Mouse (Mus musculus) lung, embryonic 15.5 days (tissue): Measurements from ENCODE around the gene Pygb. TPM values are rescaled to one million over a fixed set of nuclear protein-coding genes. Genes with fewer than 3 reads are reported as not detected.

Source experiments
- ATAC-seq: fragments of 200-750 bp; cut with Nextera tagmentation; 2 replicates; pipeline ENCODE4 v1.8.0; 2017; ENCODE audit warnings: moderate number of reproducible peaks, borderline replicate concordance; ENCODE audit not compliant: low FRiP score, low TSS enrichment; ENCODE audit errors: extremely low read depth
- H3K27ac ChIP-seq: fragments of 300-500 bp; sonication (generic); 2 replicates; pipeline ENCODE4 v1.5.1; 2015; ENCODE audit warnings: moderate library complexity, mild to moderate bottlenecking, inconsistent platforms
- H3K27me3 ChIP-seq: fragments of 300-500 bp; sonication (generic); 2 replicates; pipeline ENCODE4 v1.6.1; 2015; ENCODE audit warnings: inconsistent platforms
- H3K36me3 ChIP-seq: fragments of 300-500 bp; sonication (generic); 2 replicates; pipeline ENCODE4 v1.6.1; 2015; ENCODE audit warnings: inconsistent platforms
- H3K4me1 ChIP-seq: fragments of 300-500 bp; sonication (generic); 2 replicates; pipeline ENCODE4 v1.6.1; 2015; ENCODE audit warnings: inconsistent platforms
- H3K4me2 ChIP-seq: fragments of 300-500 bp; sonication (generic); 2 replicates; pipeline ENCODE4 v1.6.1; 2015; ENCODE audit warnings: inconsistent platforms, mild to moderate bottlenecking, moderate library complexity
- H3K4me3 ChIP-seq: fragments of 300-500 bp; sonication (generic); 2 replicates; pipeline ENCODE4 v1.5.1; 2015; ENCODE audit warnings: mild to moderate bottlenecking, inconsistent platforms
- H3K9ac ChIP-seq: fragments of 300-500 bp; sonication (generic); 2 replicates; pipeline ENCODE4 v1.6.1; 2015; ENCODE audit warnings: inconsistent platforms
- H3K9me3 ChIP-seq: fragments of 300-500 bp; sonication (generic); 2 replicates; pipeline ENCODE4 v1.6.1; 2016; ENCODE audit warnings: inconsistent platforms
- WGBS: fragments of 180-500 bp; shearing (Covaris S2); methylation state at CpG from one replicate; pipeline ENCODE4 v1.1.7; 2015; 5-methylcytosine and 5-hydroxymethylcytosine counted together
- polyA plus RNA-seq: library from polyadenylated mRNA; unstranded; fragments of >200 nt; fragmentation: Nextera tagmentation; extraction: Ambion mirVana; gene quantifications from 2 replicates; pipeline ENCODE4 v1.2.1, GENCODE M21; 2015

Gene Pygb
- polyA plus RNA-seq, 1 experiment from 2014 or later = 91.7 TPM

DNA sequence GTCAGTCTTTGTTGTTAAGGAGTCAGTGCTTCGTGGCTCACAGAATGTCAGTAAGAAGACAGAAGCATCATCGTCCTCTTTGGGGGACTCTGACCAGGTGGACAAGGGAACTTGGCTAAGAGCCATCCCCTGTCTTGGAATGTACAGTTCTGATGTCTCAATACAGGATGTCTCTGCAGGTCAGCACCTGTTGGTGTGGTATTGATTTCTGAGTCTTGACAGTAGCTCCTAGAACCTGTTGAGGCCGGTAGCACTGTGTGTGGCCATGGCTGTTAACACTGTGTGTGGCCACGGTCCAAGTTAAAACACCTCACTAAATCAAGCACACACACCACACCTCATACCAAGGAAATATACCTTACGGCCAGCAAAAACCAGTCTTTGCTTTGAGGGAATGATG, 14.1 kb downstream of the Pygb start:
- H3K4me1 ChIP-seq = peaks cover 5% of the 10 kb centered on the region; the same call in 1 of the 2 replicates
- H3K4me2 ChIP-seq = no peak overlapping the region
- peaks cover 56% of the 10 kb centered on the region for H3K36me3 ChIP-seq
- ATAC-seq = no peak
- 81% methylated on average over 5 of the region's 5 CpGs for WGBS
- no peaks in the 10 kb centered on the region for H3K27me3 ChIP-seq
- no peak overlapping the region for H3K4me3 ChIP-seq
- no peaks in the 10 kb centered on the region for H3K9me3 ChIP-seq
- H3K27ac ChIP-seq = no peak overlapping the region
- H3K9ac ChIP-seq = no peak overlapping the region

DNA sequence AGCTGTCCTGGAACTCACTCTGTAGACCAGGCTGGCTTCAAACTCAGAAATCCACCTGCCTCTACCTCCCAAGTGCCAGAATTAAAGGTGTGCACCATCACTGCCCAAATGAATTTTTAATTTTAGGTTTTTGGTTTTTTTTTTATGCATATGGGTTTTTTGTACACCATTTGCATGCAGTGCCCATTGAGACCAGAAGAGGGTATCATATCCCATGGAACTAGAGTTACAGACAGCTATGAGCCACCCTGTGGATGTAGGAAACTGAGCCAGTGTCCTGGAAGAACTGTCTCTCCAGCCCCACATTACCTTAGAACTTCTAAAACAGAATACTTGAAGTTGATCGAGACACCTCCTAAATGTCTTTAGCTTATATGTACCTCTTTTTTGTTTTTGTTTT, 16.5 kb downstream of the Pygb start:
- H3K4me1 ChIP-seq = peaks cover 2% of the 10 kb centered on the region; the same call in 1 of the 2 replicates
- peaks cover 60% of the 10 kb centered on the region for H3K36me3 ChIP-seq
- H3K9me3 ChIP-seq = no peaks in the 10 kb centered on the region
- ATAC-seq = no peak
- WGBS = 92% methylated on average over 1 of the region's 1 CpGs
- H3K27me3 ChIP-seq = no peaks in the 10 kb centered on the region
- no peak overlapping the region for H3K27ac ChIP-seq
- no peak overlapping the region for H3K4me2 ChIP-seq
- no peak overlapping the region for H3K9ac ChIP-seq
- no peak overlapping the region for H3K4me3 ChIP-seq

DNA sequence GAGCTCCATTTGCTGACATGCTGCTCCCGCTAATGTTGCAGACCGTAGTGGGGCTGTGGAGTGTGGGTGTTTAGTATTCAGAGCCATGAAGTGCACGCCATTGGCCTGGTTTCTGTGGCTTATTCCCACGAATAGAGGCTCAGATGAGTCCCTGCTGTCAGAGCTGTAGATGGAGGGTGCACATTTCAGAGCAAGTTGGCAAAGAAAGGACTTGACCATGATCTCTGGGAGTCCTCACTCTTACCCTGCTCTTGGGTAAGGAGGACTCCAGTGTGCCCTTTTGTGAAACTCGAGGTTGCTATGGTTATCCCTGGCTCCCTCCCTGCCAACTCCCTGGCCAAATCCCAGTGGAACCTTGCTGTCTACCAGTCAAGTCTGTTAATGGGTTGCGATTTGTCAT, 21.8 kb downstream of the Pygb start:
- no peaks in the 10 kb centered on the region for H3K9me3 ChIP-seq
- no peak overlapping the region for H3K9ac ChIP-seq
- H3K4me2 ChIP-seq = no peak overlapping the region
- 84% methylated on average over 6 of the region's 6 CpGs for WGBS
- H3K4me1 ChIP-seq = no peaks in the 10 kb centered on the region
- no peak for ATAC-seq
- peaks cover 76% of the 10 kb centered on the region for H3K36me3 ChIP-seq
- no peak overlapping the region for H3K4me3 ChIP-seq
- no peak overlapping the region for H3K27ac ChIP-seq
- no peaks in the 10 kb centered on the region for H3K27me3 ChIP-seq

DNA sequence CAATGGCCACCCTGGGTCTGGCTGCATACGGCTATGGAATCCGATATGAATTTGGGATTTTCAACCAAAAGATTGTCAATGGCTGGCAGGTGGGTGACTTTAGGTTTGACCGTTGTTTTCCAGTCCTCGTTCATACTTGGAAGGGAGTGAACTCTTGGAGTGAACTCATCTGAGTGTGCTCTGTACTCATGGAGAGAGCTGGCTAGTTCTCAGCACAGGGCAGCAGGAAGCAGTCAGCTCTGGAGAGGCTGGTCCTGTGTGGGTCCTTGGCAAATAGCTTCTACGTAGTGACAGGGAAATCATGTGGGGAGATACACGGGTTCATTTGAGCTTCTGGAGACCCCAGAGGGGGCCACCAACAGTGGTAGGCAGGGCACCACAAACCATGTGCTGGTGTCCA, 22.3 kb downstream of the Pygb start:
- peaks cover 79% of the 10 kb centered on the region for H3K36me3 ChIP-seq

DNA sequence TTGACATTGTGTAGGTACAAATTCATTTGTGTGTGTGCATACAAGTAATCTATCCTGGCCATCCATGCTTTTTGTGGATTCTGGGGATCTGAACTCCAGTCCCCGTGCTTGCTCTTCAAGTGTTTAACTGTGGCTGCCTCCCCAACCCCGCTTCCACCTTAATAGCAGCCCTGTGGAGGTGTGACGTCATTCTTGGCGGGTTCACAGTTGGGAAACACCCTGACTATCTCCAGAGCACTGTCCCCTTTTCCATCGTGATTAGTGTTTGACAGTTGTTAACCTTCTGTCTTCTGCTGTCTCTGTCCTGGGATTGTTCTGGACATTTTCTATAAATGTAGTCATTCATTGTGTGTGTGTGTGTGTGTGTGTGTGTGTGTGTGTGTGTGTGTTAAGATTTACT, 24.1 kb downstream of the Pygb start:
- no peak for ATAC-seq
- peaks cover 81% of the 10 kb centered on the region for H3K36me3 ChIP-seq
- 69% methylated on average over 5 of the region's 5 CpGs for WGBS

More for the DNA sequence above, 22.3 kb downstream of the Pygb start:
- H3K27me3 ChIP-seq = no peaks in the 10 kb centered on the region
- no peak overlapping the region for H3K4me3 ChIP-seq
- H3K4me1 ChIP-seq = no peaks in the 10 kb centered on the region
- H3K27ac ChIP-seq = no peak overlapping the region
- no peak overlapping the region for H3K4me2 ChIP-seq
- no peak overlapping the region for H3K9ac ChIP-seq
- WGBS = 90% methylated on average over 6 of the region's 6 CpGs
- no peak for ATAC-seq
- no peaks in the 10 kb centered on the region for H3K9me3 ChIP-seq

DNA sequence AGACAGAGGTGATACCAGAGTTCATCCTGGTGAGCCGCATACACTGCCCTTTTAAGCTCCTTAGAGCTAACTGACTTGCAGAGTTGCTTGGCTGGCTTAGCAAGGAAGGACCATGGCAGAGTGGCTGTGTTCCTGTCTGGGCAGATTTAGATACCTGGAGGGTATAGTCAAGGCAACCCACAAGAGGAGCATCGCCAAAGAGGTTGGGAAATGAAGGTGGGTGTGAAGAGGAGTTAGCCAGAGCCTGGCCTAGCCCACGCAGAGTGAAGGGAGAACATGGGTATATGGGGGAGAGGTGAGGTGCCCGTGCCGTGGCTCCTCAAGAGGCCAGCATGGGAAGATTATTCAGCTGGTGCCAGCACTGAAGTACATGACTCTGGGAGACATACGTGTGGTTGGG, 26.3 kb downstream of the Pygb start:
- Histone ChIP-seq H3K27me3 (no peaks in the 10 kb centered on the region), H3K4me3 (no peak overlapping the region), H3K27ac (no peak overlapping the region), H3K4me2 (no peak overlapping the region), H3K36me3 (peaks cover 86% of the 10 kb centered on the region), H3K4me1 (no peaks in the 10 kb centered on the region), H3K9me3 (no peaks in the 10 kb centered on the region), H3K9ac (no peak overlapping the region)
- ATAC-seq = no peak
- WGBS = 89% methylated on average over 6 of the region's 6 CpGs

More for the DNA sequence above, 24.1 kb downstream of the Pygb start:
- H3K4me3 ChIP-seq = no peak overlapping the region
- no peaks in the 10 kb centered on the region for H3K4me1 ChIP-seq
- no peak overlapping the region for H3K27ac ChIP-seq
- no peak overlapping the region for H3K9ac ChIP-seq
- H3K27me3 ChIP-seq = no peaks in the 10 kb centered on the region
- H3K9me3 ChIP-seq = no peaks in the 10 kb centered on the region
- H3K4me2 ChIP-seq = no peak overlapping the region

DNA sequence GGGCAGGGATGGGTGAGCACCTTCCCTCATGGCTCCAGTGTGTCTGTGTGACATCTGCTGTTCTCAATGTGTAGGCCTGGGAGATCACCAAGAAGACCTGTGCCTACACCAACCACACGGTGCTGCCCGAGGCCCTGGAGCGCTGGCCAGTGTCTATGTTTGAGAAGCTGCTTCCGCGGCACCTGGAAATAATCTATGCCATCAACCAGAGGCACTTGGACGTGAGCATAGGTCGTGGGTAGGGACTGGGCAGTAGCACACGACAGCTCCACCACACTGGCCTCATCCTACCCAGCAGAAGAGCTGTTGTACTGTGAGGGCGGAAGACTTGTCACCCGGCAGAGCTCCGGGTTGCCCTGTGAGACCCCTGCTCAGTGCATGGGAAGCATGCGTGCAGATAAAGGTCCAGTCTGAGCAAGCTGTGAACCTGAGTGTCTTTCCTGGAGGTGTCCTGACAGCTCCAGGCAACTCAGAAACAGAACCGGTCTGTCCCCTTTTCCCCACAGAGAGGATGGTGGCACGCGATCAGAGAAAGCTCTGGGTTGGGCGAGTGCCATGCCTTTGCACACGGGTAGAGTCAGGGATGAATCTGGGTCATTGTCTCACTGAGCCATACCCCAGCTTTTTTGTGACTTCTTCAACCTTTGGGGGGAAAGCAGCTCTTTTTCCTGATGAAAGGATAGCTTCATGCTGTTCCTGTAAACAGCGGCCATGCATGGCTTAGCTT, 30.3 kb downstream of the Pygb start:
- Histone ChIP-seq H3K9me3 (no peaks in the 10 kb centered on the region), H3K4me2 (no peak overlapping the region), H3K4me3 (no peak overlapping the region), H3K27ac (no peak overlapping the region), H3K9ac (no peak overlapping the region), H3K4me1 (no peaks in the 10 kb centered on the region), H3K27me3 (no peaks in the 10 kb centered on the region), H3K36me3 (peaks cover 86% of the 10 kb centered on the region)
- WGBS = 91% methylated on average over 18 of the region's 18 CpGs
- no peak for ATAC-seq

DNA sequence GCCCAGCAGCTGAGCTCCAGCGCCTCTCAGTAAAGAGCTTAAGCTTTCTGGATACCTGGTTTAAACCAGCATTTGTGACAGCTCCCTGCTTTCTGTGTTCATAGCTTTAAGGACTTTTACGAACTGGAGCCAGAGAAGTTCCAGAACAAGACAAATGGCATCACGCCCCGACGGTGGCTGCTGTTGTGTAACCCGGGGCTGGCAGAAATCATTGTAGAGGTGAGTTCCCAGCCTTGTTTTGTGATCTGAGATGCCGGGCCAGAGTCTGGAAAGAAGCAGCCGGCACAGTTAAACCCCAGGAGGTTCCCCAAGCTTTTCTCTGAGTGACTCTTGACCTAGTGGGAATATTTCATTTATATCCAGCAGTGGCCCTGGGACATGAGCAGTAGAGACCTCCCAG, 32.2 kb downstream of the Pygb start:
- H3K27me3 ChIP-seq = no peaks in the 10 kb centered on the region
- no peak overlapping the region for H3K4me2 ChIP-seq
- WGBS = 81% methylated on average over 8 of the region's 8 CpGs
- no peak for ATAC-seq
- no peaks in the 10 kb centered on the region for H3K9me3 ChIP-seq
- H3K36me3 ChIP-seq = peaks cover 83% of the 10 kb centered on the region
- H3K27ac ChIP-seq = no peak overlapping the region
- no peaks in the 10 kb centered on the region for H3K4me1 ChIP-seq
- H3K4me3 ChIP-seq = no peak overlapping the region
- no peak overlapping the region for H3K9ac ChIP-seq

DNA sequence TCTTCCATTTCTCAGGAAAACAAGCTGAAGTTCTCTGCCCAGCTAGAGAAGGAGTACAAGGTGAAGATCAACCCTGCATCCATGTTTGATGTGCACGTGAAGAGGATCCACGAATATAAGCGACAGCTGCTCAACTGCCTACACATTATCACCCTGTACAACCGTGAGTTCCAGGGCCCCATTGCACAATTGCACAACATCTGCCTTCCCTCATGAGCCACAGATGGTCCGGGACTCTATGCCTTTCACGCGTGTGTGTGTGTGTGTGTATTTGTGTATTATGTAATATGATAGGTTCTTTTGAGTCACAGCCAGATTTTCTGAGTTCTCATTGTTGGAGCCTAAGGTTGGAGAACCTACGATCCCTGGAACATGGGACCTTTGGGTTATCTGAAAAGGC, 34.2 kb downstream of the Pygb start:
- Histone ChIP-seq H3K36me3 (peaks cover 75% of the 10 kb centered on the region), H3K9ac (no peak overlapping the region), H3K4me3 (no peak overlapping the region), H3K9me3 (no peaks in the 10 kb centered on the region), H3K27ac (no peak overlapping the region), H3K27me3 (no peaks in the 10 kb centered on the region), H3K4me1 (no peaks in the 10 kb centered on the region), H3K4me2 (no peak overlapping the region)
- no peak for ATAC-seq
- 79% methylated on average over 8 of the region's 8 CpGs for WGBS

DNA sequence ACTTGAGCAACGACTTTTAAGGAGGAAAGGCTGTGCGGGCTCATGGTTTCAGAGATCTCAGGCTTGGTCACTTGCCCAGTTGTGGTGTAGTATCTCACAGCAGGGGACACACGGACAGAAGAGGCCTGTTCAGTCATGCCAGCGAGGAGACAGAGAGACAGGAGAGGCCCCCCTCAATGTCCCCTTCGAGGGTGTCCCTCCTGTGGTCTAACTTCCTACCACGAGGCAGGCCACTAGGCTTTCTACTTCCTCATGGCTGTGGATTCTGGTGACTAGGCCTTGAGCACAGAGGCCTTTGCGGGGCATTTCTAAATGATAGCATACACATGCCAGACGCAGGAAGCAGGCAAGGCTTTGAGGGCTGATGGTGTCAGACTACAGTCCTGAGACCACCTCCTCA, 36.5 kb downstream of the Pygb start:
- Histone ChIP-seq H3K4me1 (no peaks in the 10 kb centered on the region), H3K9me3 (no peaks in the 10 kb centered on the region), H3K4me2 (no peak overlapping the region), H3K9ac (no peak overlapping the region), H3K27me3 (no peaks in the 10 kb centered on the region), H3K27ac (no peak overlapping the region), H3K4me3 (no peak overlapping the region), H3K36me3 (peaks cover 76% of the 10 kb centered on the region)
- WGBS = 77% methylated on average over 8 of the region's 8 CpGs
- no peak for ATAC-seq

DNA sequence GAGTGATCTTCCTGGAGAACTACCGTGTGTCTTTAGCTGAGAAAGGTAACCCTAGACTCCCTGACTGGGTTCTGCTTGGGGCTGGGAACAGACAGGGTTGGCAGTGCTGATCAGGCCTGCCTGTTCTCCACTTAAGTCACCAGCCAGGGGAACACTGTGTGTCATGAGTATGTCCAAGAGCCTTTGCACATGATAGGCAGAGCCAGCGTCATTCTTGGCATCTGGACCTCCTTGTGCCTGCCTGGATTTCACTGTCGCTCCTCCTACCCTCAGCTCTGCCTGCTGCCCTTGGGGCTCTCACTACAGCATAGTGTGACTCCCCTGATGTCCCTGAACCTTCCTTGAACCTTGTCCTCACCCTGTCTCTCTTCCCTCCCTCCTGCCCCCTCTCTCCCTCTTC, 39.9 kb downstream of the Pygb start:
- Histone ChIP-seq H3K4me3 (no peak overlapping the region), H3K9ac (no peak overlapping the region), H3K27ac (no peak overlapping the region), H3K4me2 (no peak overlapping the region), H3K9me3 (no peaks in the 10 kb centered on the region), H3K27me3 (no peaks in the 10 kb centered on the region), H3K36me3 (peaks cover 80% of the 10 kb centered on the region), H3K4me1 (no peaks in the 10 kb centered on the region)
- 87% methylated on average over 3 of the region's 3 CpGs for WGBS
- no peak for ATAC-seq

DNA sequence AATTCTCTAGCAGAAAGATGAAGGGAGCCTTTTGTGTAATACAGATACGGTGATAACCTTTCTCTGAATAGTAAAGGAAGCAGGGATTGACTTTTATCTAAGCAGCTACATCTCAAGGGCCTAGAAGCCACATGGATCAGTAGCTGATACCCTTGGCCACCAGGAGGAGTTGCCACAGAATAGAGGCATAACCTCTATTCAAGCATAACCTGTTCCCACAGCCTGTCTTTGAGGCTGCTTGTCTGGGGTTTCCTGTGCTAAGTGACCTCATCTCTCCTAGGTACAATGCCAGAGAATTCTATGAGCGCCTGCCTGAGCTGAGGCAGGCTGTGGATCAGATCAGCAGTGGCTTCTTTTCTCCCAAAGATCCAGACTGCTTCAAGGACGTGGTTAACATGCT, 41.6 kb downstream of the Pygb start:
- Histone ChIP-seq H3K36me3 (peaks cover 82% of the 10 kb centered on the region), H3K27ac (no peak overlapping the region), H3K4me2 (no peak overlapping the region), H3K9me3 (no peaks in the 10 kb centered on the region), H3K27me3 (no peaks in the 10 kb centered on the region), H3K9ac (no peak overlapping the region), H3K4me3 (no peak overlapping the region), H3K4me1 (no peaks in the 10 kb centered on the region)
- WGBS = 80% methylated on average over 3 of the region's 3 CpGs
- no peak for ATAC-seq

DNA sequence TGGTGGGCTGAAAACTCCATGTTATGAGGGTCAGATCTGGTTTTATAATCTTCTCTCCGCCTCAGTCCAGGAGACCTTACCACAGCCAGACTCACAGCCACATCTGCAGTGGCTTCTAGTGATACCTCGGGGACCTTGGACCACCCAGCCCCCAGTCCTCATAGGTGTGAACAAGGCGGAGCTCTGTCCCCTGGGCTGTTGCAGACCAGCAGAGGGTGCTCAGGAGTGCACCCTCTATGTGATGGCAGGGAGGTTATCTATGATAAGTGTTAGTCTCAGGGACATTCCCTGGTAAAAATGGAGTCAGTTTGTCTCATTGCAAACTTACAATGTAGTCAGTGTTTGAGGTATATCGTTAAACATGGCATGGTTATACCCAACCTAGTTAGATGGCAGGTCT, 42.1 kb downstream of the Pygb start:
- Histone ChIP-seq H3K9ac (no peak overlapping the region), H3K36me3 (peaks cover 83% of the 10 kb centered on the region), H3K4me3 (no peak overlapping the region), H3K9me3 (no peaks in the 10 kb centered on the region), H3K4me1 (no peaks in the 10 kb centered on the region), H3K27ac (no peak overlapping the region), H3K4me2 (no peak overlapping the region), H3K27me3 (no peaks in the 10 kb centered on the region)
- ATAC-seq = no peak
- WGBS = 63% methylated on average over 4 of the region's 4 CpGs
